Comparison of ENCODE assay signal across 11 mouse cellular contexts in genomic region chr5:66323603-66324002, GRCm38 (mm10).
A peak's percentile ranks its signal among the peaks of the same experiment; 100 is the strongest.
DNase-seq lines count a peak whose midpoint lies in the region; ATAC-seq and TF ChIP-seq lines count a peak whose summit lies in the region.
"Had no signal": no experiment of that assay in that cellular context is flagged by ENCODE, and none has a peak within 500 bp of the region (broad histone marks: within the 10 kb centered on the region; RNA-seq: fewer than 3 reads in every experiment).

No protein-coding gene starts in this region.

- peak; percentile 81 for DNase-seq in left cerebral cortex, adult 11 months (ENCODE audit: low spot score)
- DNase-seq in left cerebral cortex, postnatal 4 days = no peak
- DNase-seq in heart, embryonic 10.5 days (ENCODE audit: low spot score) = no peak
- DNase-seq in layer of hippocampus, postnatal 36 days = peak; percentile 48 to 54
- peak; percentile 81 for DNase-seq in skeletal muscle tissue, adult 2 months (ENCODE audit: low read depth, low spot score)
- no peak for DNase-seq in hindbrain, embryonic 11.5 days (ENCODE audit: low spot score)
- no peak for DNase-seq in lung, postnatal 10 days
- DNase-seq in midbrain, postnatal 0 days (ENCODE audit: low spot score) = no peak
- DNase-seq: lung, embryonic 14.5 days had no signal

- H3K4me2 ChIP-seq in hindbrain, embryonic 11.5 days (replicated peaks; ENCODE audit: low read depth, low read length) = no peak overlapping the region
- H3K4me2 ChIP-seq in midbrain, postnatal 0 days (ENCODE audit: low read depth, low read length, poor library complexity, severe bottlenecking) = no peak overlapping the region
- H3K4me2 ChIP-seq: forebrain, embryonic 12.5 days; lung, embryonic 14.5 days had no signal

- peaks cover 56% of the 10 kb centered on the region for H3K4me1 ChIP-seq in heart, embryonic 10.5 days
- no peaks in the 10 kb centered on the region; the same call in none of the 2 replicates for H3K4me1 ChIP-seq in hindbrain, embryonic 11.5 days (replicated peaks; ENCODE audit: control insufficient read depth, insufficient read depth, low read length)
- no peaks in the 10 kb centered on the region; the same call in 1 of the 2 replicates for H3K4me1 ChIP-seq in midbrain, postnatal 0 days (ENCODE audit: insufficient read depth, low read length)

- peak overlapping the region; percentile 78 for H3K27ac ChIP-seq in heart, embryonic 10.5 days
- no peak overlapping the region for H3K27ac ChIP-seq in hindbrain, embryonic 11.5 days (ENCODE audit: low read depth, low read length)
- no peak overlapping the region for H3K27ac ChIP-seq in midbrain, postnatal 0 days (ENCODE audit: low read depth, low read length)
- H3K27ac ChIP-seq: forebrain, embryonic 12.5 days; stomach, postnatal 0 days had no signal

- intact Hi-C loops in left cerebral cortex, postnatal 4 days (cut with DNase I) = loop anchor here (10.0 kb wide), 1 partner anchor 59 kb away; no protein-coding TSS in a partner anchor

- no peaks in the 10 kb centered on the region for H3K9me3 ChIP-seq in heart, embryonic 10.5 days
- H3K9me3 ChIP-seq in hindbrain, embryonic 11.5 days (ENCODE audit: control insufficient read depth, low read length) = no peaks in the 10 kb centered on the region
- no peaks in the 10 kb centered on the region for H3K9me3 ChIP-seq in midbrain, postnatal 0 days (ENCODE audit: low read length)

- no peak for TF ChIP-seq CTCF in midbrain, postnatal 0 days (IDR thresholded peaks at IDR 0.05)

- no peak for ATAC-seq in hindbrain, embryonic 11.5 days (ENCODE audit: low FRiP score)
- ATAC-seq in midbrain, postnatal 0 days (ENCODE audit: low FRiP score) = no peak

- H3K9ac ChIP-seq in hindbrain, embryonic 11.5 days (ENCODE audit: low read depth, low read length) = no peak overlapping the region
- no peak overlapping the region for H3K9ac ChIP-seq in midbrain, postnatal 0 days (replicated peaks; ENCODE audit: low read length, poor library complexity, severe bottlenecking)
- H3K9ac ChIP-seq: forebrain, embryonic 12.5 days; lung, embryonic 14.5 days had no signal

- WGBS in heart, embryonic 10.5 days = 29% methylated on average over 11 of the region's 11 CpGs
- WGBS in hindbrain, embryonic 11.5 days = 89% methylated on average over 11 of the region's 11 CpGs
- 81% methylated on average over 11 of the region's 11 CpGs for WGBS in midbrain, postnatal 0 days

- peak overlapping the region; percentile 29; the same call in 1 of the 2 replicates for H3K4me3 ChIP-seq in heart, embryonic 10.5 days
- H3K4me3 ChIP-seq in hindbrain, embryonic 11.5 days (ENCODE audit: low read depth, low read length) = no peak overlapping the region
- H3K4me3 ChIP-seq in midbrain, postnatal 0 days (ENCODE audit: low read depth, low read length) = no peak overlapping the region
- H3K4me3 ChIP-seq: forebrain, embryonic 12.5 days had no signal

- H3K36me3 ChIP-seq in heart, embryonic 10.5 days = no peaks in the 10 kb centered on the region
- H3K36me3 ChIP-seq in hindbrain, embryonic 11.5 days (ENCODE audit: control insufficient read depth, insufficient read depth, low read length) = no peaks in the 10 kb centered on the region
- H3K36me3 ChIP-seq in midbrain, postnatal 0 days (ENCODE audit: insufficient read depth, low read length) = no peaks in the 10 kb centered on the region
- H3K36me3 ChIP-seq: forebrain, embryonic 12.5 days had no signal

- no peaks in the 10 kb centered on the region for H3K27me3 ChIP-seq in heart, embryonic 10.5 days (ENCODE audit: insufficient read depth, poor library complexity, severe bottlenecking)
- H3K27me3 ChIP-seq in hindbrain, embryonic 11.5 days (ENCODE audit: control insufficient read depth, insufficient read depth, low read length) = no peaks in the 10 kb centered on the region
- no peaks in the 10 kb centered on the region for H3K27me3 ChIP-seq in midbrain, postnatal 0 days (ENCODE audit: insufficient read depth, low read length)
- H3K27me3 ChIP-seq: forebrain, embryonic 12.5 days had no signal

Comparison
In these comparisons a context has a peak if more than half of its experiments do, and no peak if none do; other contexts are left out.
1. DNase-seq: peak in left cerebral cortex, adult 11 months (single experiment), layer of hippocampus, postnatal 36 days (2 of 2) and skeletal muscle tissue, adult 2 months (single experiment); none in left cerebral cortex, postnatal 4 days (single experiment), heart, embryonic 10.5 days (single experiment), hindbrain, embryonic 11.5 days (single experiment), lung, postnatal 10 days (single experiment) and midbrain, postnatal 0 days (single experiment).